In genomic region chr2:121041098-121041497, GRCm38 (mm10) we compare ENCODE assay signal across 10 mouse cellular contexts. TPM values are rescaled to one million over a fixed set of nuclear protein-coding genes. Genes with fewer than 3 reads are reported as not detected.
DNase-seq lines count a peak whose midpoint lies in the region; ATAC-seq and TF ChIP-seq lines count a peak whose summit lies in the region.
"Had no signal": no experiment of that assay in that cellular context is flagged by ENCODE, and none has a peak within 500 bp of the region (broad histone marks: within the 10 kb centered on the region; RNA-seq: fewer than 3 reads in every experiment).

No protein-coding gene starts in this region.

- H3K9ac ChIP-seq in forebrain, embryonic 14.5 days (ENCODE audit: low read length): no peak overlapping the region
- H3K9ac ChIP-seq in forebrain, embryonic 15.5 days (replicated peaks): no peak overlapping the region
- H3K9ac ChIP-seq: neural tube, embryonic 13.5 days had no signal

- no peaks in the 10 kb centered on the region for H3K27me3 ChIP-seq in forebrain, embryonic 14.5 days (replicated peaks; ENCODE audit: control insufficient read depth, insufficient read depth, low read length)
- no peaks in the 10 kb centered on the region for H3K27me3 ChIP-seq in forebrain, embryonic 15.5 days
- no peaks in the 10 kb centered on the region for H3K27me3 ChIP-seq in thymus, adult 2 months (ENCODE audit: control insufficient read depth, insufficient read depth, low read length)
- H3K27me3 ChIP-seq: neural tube, embryonic 13.5 days had no signal

- 58% methylated on average over 5 of the region's 5 CpGs for WGBS in forebrain, embryonic 14.5 days
- WGBS in forebrain, embryonic 15.5 days: 55% methylated on average over 5 of the region's 5 CpGs
- 33% methylated on average over 5 of the region's 5 CpGs for WGBS in thymus, adult 2 months

- DNase-seq in forebrain, embryonic 14.5 days (ENCODE audit: low spot score): peak; percentile 54
- DNase-seq in thymus, adult 2 months: peak; percentile 16
- no peak for DNase-seq in thymus, adult 18-20 months
- DNase-seq in embryo, embryonic 11 days: peak; percentile 41
- DNase-seq in layer of hippocampus, postnatal 10 days (ENCODE audit: low spot score in 2 of 2): peak; percentile 40 to 43
- DNase-seq in gastrocnemius, postnatal 10 days: no peak

- no peak for TF ChIP-seq CTCF in thymus, adult 2 months (IDR thresholded peaks at IDR 0.05; ENCODE audit: borderline replicate concordance, control insufficient read depth, extremely low read depth, insufficient read depth, low read length, poor library complexity)

- no peak overlapping the region for H3K4me2 ChIP-seq in forebrain, embryonic 14.5 days (ENCODE audit: low read length)
- H3K4me2 ChIP-seq in forebrain, embryonic 15.5 days (replicated peaks): no peak overlapping the region
- H3K4me2 ChIP-seq: neural tube, embryonic 13.5 days had no signal

- no peaks in the 10 kb centered on the region for H3K36me3 ChIP-seq in forebrain, embryonic 14.5 days (ENCODE audit: control insufficient read depth, insufficient read depth, low read length)
- H3K36me3 ChIP-seq in forebrain, embryonic 15.5 days: no peaks in the 10 kb centered on the region
- H3K36me3 ChIP-seq in thymus, adult 2 months (ENCODE audit: control insufficient read depth, insufficient read depth, low read length): no peaks in the 10 kb centered on the region
- H3K36me3 ChIP-seq: neural tube, embryonic 13.5 days had no signal

- no peak for ATAC-seq in forebrain, embryonic 14.5 days
- no peak for ATAC-seq in forebrain, embryonic 15.5 days (replicated peaks)
- 0 out of 2 replicates have a peak, but pooled peaks have one; percentile 44 for ATAC-seq in neutrophil, adult 5-6 weeks (ENCODE audit: extremely low read depth, insufficient number of reproducible peaks, low FRiP score, poor library complexity, severe bottlenecking)

- no peaks in the 10 kb centered on the region for H3K9me3 ChIP-seq in forebrain, embryonic 14.5 days (replicated peaks; ENCODE audit: control insufficient read depth, low read length)
- no peaks in the 10 kb centered on the region for H3K9me3 ChIP-seq in forebrain, embryonic 15.5 days
- H3K9me3 ChIP-seq: neural tube, embryonic 13.5 days had no signal

- no peaks in the 10 kb centered on the region for H3K4me1 ChIP-seq in forebrain, embryonic 14.5 days (ENCODE audit: control insufficient read depth, insufficient read depth, low read length)
- no peaks in the 10 kb centered on the region for H3K4me1 ChIP-seq in forebrain, embryonic 15.5 days
- H3K4me1 ChIP-seq in thymus, adult 2 months (replicated peaks; ENCODE audit: control insufficient read depth, insufficient read depth, low read length): no peaks in the 10 kb centered on the region
- H3K4me1 ChIP-seq: neural tube, embryonic 13.5 days had no signal

- H3K4me3 ChIP-seq in forebrain, embryonic 14.5 days (ENCODE audit: low read depth, low read length): no peak overlapping the region
- H3K4me3 ChIP-seq in forebrain, embryonic 15.5 days: no peak overlapping the region
- H3K4me3 ChIP-seq in thymus, adult 2 months (ENCODE audit: control insufficient read depth, insufficient read depth, low read length): no peak overlapping the region
- H3K4me3 ChIP-seq: neural tube, embryonic 13.5 days had no signal

- no peak overlapping the region for H3K27ac ChIP-seq in forebrain, embryonic 14.5 days (ENCODE audit: low read depth, low read length)
- no peak overlapping the region for H3K27ac ChIP-seq in forebrain, embryonic 15.5 days (replicated peaks)
- H3K27ac ChIP-seq in thymus, adult 2 months (ENCODE audit: control insufficient read depth, insufficient read depth, low read length): no peak overlapping the region
- H3K27ac ChIP-seq: neural tube, embryonic 13.5 days had no signal

- no peak for TF ChIP-seq POLR2A in thymus, adult 2 months (IDR thresholded peaks at IDR 0.05; ENCODE audit: control insufficient read depth, extremely low read depth, insufficient read depth, low read length, poor library complexity)

RNA-seq across cellular contexts. Expression of gene Epb42, which starts 4.2 kb away (rescaled TPM):
- 0.13 and 0.32 TPM in 2 replicates for polyA plus RNA-seq in forebrain, embryonic 14.5 days (2014; fragmentation: Nextera tagmentation; extraction: Ambion mirVana)
- polyA plus RNA-seq in forebrain, embryonic 15.5 days (2015; fragmentation: Nextera tagmentation; extraction: Ambion mirVana): 0.25 and 0.69 TPM in 2 replicates
- polyA plus RNA-seq in thymus, adult 2 months (2012; rRNA removed): 0.87 and 0.88 TPM in 2 replicates
- not detected for total RNA-seq in layer of hippocampus, postnatal 10 days (2021)
- total RNA-seq in neutrophil, adult 5-6 weeks (2017): 2.8 and 3.3 TPM in 2 replicates
- 1 to 10 TPM in 1 of 2 experiments, not detected in 1; 1.2 TPM for total RNA-seq in gastrocnemius, postnatal 10 days (2021)

RNA-seq across cellular contexts. Expression of gene Ccndbp1, which starts 32.9 kb away (rescaled TPM):
- 79.4 and 82.4 TPM in 2 replicates for polyA plus RNA-seq in forebrain, embryonic 14.5 days (2014; fragmentation: Nextera tagmentation; extraction: Ambion mirVana)
- polyA plus RNA-seq in forebrain, embryonic 15.5 days (2015; fragmentation: Nextera tagmentation; extraction: Ambion mirVana): 78.4 and 80.9 TPM in 2 replicates
- 51.0 and 54.0 TPM in 2 replicates for polyA plus RNA-seq in thymus, adult 2 months (2012; rRNA removed)
- 10 to 100 TPM; 52.7 to 56.3 TPM for total RNA-seq in layer of hippocampus, postnatal 10 days (2021)
- total RNA-seq in neutrophil, adult 5-6 weeks (2017): 179 and 189 TPM in 2 replicates
- total RNA-seq in gastrocnemius, postnatal 10 days (2021): 10 to 100 TPM; 17.3 to 19.9 TPM

RNA-seq across cellular contexts. Expression of gene Tgm5, which starts 44.5 kb away (rescaled TPM):
- not detected in 2 replicates for polyA plus RNA-seq in forebrain, embryonic 14.5 days (2014; fragmentation: Nextera tagmentation; extraction: Ambion mirVana)
- not detected in 2 replicates for polyA plus RNA-seq in forebrain, embryonic 15.5 days (2015; fragmentation: Nextera tagmentation; extraction: Ambion mirVana)
- polyA plus RNA-seq in thymus, adult 2 months (2012; rRNA removed): 0.41 and 0.49 TPM in 2 replicates
- total RNA-seq in layer of hippocampus, postnatal 10 days (2021): not detected
- total RNA-seq in neutrophil, adult 5-6 weeks (2017): not detected in 2 replicates
- not detected for total RNA-seq in gastrocnemius, postnatal 10 days (2021)
- total RNA-seq: hematopoietic stem cell, adult 5-6 weeks had no signal

Comparison
In these comparisons a context has a peak if more than half of its experiments do, and no peak if none do; other contexts are left out.
1. DNase-seq: peak in forebrain, embryonic 14.5 days (single experiment), thymus, adult 2 months (single experiment), embryo, embryonic 11 days (single experiment) and layer of hippocampus, postnatal 10 days (2 of 2); none in thymus, adult 18-20 months (0 of 2) and gastrocnemius, postnatal 10 days (single experiment).